Mouse (Mus musculus): ENCODE data around the gene B3galt2.
"Not testable (repeated sequence)": the region's sequence is repeated elsewhere in the genome, so short reads cannot be mapped to it uniquely, and the experiment has no call there.

B3galt2 gene

DNA sequence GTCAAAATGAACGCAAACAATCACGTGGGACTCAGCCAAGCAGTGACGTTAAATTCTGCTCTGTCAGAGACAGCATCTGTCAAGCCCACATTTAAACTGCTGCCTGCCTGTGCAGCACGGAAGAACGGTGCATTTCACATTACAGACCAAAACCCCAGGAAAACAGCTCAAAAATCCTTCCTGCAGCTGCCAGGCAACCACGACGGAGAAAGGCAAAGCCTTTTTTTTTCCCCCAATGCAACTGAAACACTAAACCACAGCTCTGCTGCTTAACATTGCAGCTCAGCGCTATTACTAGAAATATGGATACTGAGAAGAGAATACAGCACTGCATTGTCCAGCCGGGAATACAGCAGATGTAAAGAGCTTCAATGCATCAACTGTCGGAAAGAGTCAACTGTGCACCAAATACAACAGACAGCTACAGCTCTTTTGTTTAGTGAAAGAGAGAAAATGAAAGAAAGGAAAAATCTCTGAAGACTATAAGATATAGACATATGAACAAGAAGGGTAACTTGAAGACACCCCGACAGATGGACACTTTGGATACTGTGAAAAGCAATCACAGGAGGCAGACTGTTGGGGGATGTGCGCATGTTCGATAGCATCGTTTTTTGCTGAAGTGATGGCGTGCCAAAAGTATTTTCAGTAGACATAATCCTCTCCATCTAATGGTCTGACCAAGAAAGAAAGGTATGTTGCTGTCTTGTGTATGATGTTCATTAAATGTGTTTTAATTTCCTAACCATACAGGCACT, at the start of gene B3galt2:
Gene B3galt2, plus strand, starts transcription at position 15 of the 758 bp plus-strand sequence.
- no peak for DNase-seq

GRCm38 (mm10) chr1:143596864-143597263, 43.6 kb upstream of the B3galt2 start:
- no peak for DNase-seq

GRCm38 (mm10) chr1:143608911-143609310, 31.6 kb upstream of the B3galt2 start:
- no peak for DNase-seq

- DNase-seq: no peak
These were observed 27.6 kb upstream of the B3galt2 start for GRCm38 (mm10) chr1:143612901-143613300.

GRCm38 (mm10) chr1:143619760-143620159, 20.7 kb upstream of the B3galt2 start:
- DNase-seq: no peak

DNA sequence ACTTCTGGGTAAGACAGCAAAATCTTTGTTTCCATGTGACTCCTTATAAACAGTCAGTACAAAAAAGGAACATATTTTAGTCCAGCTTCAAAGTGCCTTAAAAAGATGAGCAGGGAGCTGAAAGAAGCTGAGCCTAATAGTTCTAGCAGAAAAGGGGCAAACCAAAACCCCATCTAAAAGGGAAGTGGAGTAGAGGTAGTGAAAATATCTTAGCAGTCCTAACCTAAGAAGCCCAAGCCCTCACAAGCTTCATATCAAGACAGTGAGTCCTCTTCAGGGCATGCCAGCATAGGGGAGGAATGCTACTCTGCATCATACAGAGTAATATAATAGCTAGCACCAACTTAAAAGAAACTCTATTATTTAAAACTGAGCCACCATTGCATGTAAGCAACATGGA, 18.5 kb upstream of the B3galt2 start:
- no peak for DNase-seq

DNA sequence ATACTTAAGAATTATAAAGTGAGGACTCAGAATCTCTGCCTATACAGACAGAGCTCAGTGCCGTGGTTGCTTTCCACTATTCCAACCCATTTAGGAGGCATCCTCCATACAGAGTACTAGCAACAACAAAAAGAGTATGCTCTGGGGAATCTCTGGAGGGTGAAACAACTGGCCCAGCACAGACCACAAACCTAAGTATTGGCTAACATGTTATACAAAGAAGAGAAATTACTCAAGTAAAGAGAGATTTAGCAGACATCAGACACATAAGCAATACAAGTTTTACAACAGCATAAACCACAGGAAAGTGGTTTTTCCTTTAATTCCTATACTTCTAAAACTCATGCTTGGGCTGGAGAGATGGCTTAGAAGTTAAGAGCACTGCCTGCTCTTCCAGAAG, 17.8 kb upstream of the B3galt2 start:
- no peak for DNase-seq

- no peak for DNase-seq
These were observed 9.1 kb upstream of the B3galt2 start for GRCm38 (mm10) chr1:143631337-143631736.

GRCm38 (mm10) chr1:143632361-143632760, 8.1 kb upstream of the B3galt2 start:
- no peak for DNase-seq

DNA sequence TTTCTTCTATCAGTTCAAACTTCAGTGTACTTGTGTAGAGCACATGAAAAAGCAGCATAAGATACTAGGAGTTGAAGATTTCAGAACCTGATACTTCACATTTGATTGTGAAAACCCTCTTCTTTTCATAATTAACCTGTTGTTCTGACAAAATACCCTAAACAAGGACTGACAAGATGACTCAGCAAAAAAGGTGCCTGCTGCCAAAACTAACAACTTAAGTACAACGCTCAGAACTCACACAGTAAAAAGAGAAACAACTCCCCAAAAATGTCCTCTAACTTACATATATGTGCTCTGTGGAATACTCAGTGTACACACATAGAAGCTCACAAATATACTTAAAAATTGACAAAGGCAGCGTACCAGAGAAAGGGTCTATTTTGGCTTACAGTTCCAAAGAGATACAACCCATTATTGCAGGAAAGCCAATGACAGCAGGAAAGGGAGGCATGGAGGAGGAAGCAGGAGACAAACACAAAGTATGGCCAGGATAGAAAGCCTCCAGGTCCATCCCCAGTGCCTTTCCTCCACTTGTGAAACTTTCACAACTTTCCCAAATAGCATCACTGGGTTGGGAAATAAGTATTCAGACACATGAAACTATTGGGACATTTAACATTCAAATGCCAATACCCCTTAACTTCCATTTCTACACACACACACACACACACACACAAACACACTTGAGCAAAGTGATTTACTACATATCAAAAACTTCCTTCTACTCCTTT, 7.4 kb upstream of the B3galt2 start:
- DNase-seq: no peak

DNA sequence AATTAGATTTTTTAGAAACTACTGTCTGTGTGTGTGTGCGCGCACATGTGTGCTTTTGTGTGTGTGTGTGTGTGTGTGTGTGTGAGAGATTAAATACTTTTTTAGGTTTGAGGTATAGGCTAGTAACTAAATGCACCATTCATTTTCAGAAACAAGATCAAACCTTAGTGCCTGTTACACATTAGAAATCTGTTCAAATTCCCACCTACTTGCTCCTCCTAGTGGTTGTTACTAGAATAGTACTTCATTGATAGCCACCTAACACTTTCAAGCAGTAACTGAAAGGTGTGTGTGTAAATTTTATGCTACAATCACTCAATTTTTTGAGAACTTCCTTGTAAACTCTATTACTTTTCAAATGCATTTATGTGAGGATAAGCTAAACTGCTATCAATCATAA, 3.8 kb downstream of the B3galt2 start:
- DNase-seq: no peak

- no peak for DNase-seq
These were observed 4.9 kb downstream of the B3galt2 start for GRCm38 (mm10) chr1:143645386-143645785.

DNA sequence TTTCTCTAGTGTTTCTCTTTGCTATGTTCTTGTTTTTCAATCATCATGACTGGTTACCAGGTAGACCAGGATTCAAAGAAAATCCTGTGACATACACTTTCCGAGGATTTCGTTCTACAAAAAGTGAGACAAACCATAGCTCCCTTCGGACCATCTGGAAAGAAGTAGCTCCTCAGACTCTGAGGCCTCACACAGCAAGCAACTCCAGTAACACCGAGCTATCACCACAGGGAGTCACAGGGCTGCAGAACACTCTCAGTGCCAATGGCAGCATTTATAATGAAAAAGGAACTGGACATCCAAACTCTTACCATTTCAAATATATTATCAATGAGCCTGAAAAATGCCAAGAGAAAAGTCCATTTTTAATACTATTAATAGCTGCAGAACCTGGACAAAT, 5.8 kb downstream of the B3galt2 start:
- DNase-seq: no peak

DNA sequence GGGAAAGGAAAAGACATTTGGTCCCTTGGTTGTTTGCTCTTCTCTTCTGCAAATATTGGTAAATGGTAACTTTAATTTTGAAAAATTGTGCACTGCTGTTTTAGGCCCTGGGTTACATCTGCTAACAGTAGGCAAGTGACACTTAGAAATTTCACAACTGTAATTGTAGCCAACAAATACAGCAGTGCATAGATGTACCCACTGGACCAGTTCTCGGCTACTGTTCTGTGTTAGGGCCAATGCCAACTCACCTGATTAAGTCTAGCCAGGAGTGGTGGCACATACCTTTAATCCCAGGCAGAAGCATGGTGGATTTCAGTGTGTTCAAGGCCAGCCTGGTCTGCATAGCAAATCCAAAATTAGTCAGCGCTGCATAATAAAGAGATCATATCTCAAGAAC, 9.9 kb downstream of the B3galt2 start:
- no peak for DNase-seq

- DNase-seq: no peak
These were observed 13.2 kb downstream of the B3galt2 start for GRCm38 (mm10) chr1:143653646-143654045.

DNA sequence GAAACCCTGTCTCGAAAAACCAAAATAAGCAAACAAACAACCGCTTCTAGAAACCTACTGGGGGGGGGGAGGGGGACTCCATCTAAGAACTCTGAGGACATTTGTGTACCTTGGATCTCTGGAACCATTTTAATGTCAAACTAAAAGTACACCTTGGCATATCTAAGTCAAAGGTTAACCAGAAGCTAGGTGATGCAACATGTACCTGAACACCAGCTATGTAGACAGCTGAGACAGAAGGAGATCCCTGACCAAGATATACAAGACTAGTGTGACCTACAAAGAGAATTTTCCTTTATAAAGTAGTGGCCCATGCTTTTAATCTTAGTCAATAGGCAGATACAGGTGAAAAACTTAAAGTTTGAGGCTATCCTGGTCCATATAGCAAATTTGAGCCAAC, 22.7 kb downstream of the B3galt2 start:
- DNase-seq: no peak

DNA sequence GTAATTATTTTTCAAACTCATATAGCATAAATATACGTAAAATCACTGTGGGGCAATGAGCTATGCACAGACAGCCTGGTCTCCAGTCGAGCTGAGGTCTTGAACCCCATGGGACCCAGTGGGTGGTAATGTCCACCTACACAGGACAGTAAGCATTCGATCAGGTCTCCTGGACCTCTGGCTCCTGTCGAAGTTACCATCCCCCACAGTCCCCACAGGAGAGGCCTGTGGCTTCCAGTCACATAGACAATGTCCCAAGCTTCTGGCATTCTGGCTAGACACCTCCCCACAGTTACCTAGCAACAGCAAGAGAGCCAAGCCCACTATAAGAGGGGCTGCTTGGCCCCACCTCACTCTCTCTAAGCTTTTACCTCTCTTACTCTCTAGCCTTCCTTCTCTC, 24.3 kb downstream of the B3galt2 start:
- DNase-seq: not testable (repeated sequence)

- DNase-seq: no peak
These were observed 35.4 kb downstream of the B3galt2 start for GRCm38 (mm10) chr1:143675734-143676361.

GRCm38 (mm10) chr1:143681108-143681507, 40.6 kb downstream of the B3galt2 start:
- DNase-seq: no peak

DNA sequence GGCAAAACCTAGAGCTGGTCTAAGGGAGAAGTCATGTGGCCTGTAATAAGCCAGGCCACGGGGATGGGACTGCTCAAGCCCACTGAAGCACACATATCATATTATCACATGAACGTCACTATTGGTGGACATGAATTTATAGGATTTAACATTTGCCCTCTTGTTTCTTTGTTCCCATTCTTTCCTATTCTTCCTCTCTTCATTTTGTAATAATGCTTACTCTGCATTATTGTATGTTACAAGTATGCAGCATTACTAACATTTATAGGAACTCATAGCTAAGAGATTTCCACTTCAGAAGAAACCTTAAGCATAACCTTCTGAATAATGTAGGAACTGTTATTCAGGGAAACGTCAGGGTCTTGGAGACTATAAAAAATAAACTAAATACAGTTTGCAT, 44.4 kb downstream of the B3galt2 start:
- no peak for DNase-seq

- DNase-seq: no peak
These were observed 61.3 kb downstream of the B3galt2 start for GRCm38 (mm10) chr1:143701736-143702135.

- peak; percentile 47 to 65 for DNase-seq
These were observed 61.8 kb downstream of the B3galt2 start for GRCm38 (mm10) chr1:143702141-143702740.

- peak; percentile 92 to 96 for DNase-seq
These were observed 62.3 kb downstream of the B3galt2 start, which contains the start of gene Cdc73 for GRCm38 (mm10) chr1:143702741-143703262. Gene Cdc73 (minus strand): TSS chr1:143702893.
